Mouse (Mus musculus): ENCODE data around the gene Mta1.

DNA sequence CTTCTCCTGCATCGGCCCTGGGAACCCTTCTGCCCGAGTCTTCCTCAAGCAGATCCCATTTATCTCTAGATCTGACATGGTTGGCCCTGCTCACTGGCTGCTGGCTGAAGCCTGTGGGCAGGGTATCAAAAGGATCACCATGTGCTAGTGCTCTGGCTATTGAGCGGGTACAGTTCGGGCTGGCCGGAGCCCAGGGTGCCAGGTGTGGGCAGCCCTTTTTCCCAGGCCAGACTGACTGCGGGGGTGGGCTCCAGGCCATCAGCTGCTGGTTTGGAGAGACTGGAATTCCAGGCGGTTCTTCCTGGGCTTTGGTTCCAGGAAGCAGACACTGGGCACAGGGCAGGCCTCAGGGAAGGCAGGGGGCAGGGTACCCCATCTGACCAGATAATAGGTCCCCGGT is 49.4 kb downstream of the Mta1 start:
- TF ChIP-seq CTCF (IDR thresholded peaks at IDR 0.05; ENCODE audit: control insufficient read depth, insufficient read depth, low read length) (no peak), POLR2A (IDR thresholded peaks at IDR 0.05; ENCODE audit: borderline replicate concordance, control insufficient read depth, low read depth, low read length) (no peak)

All from bone marrow, adult 2 months (tissue).